Mouse (Mus musculus): ENCODE results near the gene Tox3. TPM values are rescaled to one million over a fixed set of nuclear protein-coding genes. Genes with fewer than 3 reads are reported as not detected.

Gene Tox3
- polyA plus RNA-seq, 1 experiment from 2014 or later: 20.3 TPM

DNA sequence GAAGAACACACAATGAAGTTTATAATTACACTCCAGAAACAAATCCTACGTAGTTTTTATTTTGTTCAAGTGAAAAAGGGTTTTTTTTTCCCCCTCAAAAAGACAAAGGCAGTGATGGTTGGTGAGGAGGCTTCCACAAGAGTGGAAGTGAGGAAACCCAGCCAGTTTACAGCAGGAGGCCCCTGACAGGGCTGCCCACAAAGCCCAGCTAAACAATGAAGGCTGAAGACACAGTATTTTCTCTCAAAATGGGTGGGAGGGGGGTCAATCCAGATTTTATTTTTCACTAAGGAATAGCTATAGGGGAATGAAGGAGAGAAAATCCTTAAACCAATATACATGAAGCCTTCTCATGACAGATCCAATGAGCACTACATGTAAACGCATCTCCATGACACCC lies 5.4 kb upstream of the Tox3 start:
- Histone ChIP-seq H3K36me3 (no peaks in the 10 kb centered on the region), H3K4me3 (no peak overlapping the region), H3K4me2 (no peak overlapping the region), H3K27ac (ENCODE audit: poor library complexity, severe bottlenecking) (no peak overlapping the region), H3K9me3 (replicated peaks) (no peaks in the 10 kb centered on the region), H3K27me3 (replicated peaks) (no peaks in the 10 kb centered on the region; the same call in 1 of the 2 replicates), H3K4me1 (replicated peaks) (peaks cover 18% of the 10 kb centered on the region), H3K9ac (no peak overlapping the region)
- 67% methylated on average over 2 of the region's 2 CpGs for WGBS
- ATAC-seq (ENCODE audit: insufficient number of reproducible peaks, low FRiP score): no peak

DNA sequence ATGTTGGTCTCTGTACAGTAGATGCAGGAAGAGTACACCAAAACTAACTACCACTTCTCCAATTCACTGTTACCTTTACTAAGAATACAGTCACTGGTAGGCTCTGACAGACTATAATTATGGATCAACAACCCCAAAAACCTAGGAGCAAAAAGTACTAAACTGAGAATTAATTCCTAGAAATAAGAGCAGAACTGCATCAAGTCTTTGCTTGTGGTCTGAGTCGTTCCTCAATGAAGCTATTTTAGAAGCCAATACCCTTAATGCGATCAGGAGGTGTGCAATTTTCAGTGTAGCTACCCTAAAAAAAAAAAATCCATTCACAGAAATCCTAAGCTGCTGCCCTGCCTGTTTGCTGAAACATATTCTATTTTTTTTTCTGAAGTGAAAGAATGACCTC lies 4.8 kb upstream of the Tox3 start:
- no peak overlapping the region for H3K9ac ChIP-seq
- WGBS: 81% methylated on average over 2 of the region's 2 CpGs
- H3K4me2 ChIP-seq: no peak overlapping the region
- H3K36me3 ChIP-seq: no peaks in the 10 kb centered on the region
- no peaks in the 10 kb centered on the region; the same call in 1 of the 2 replicates for H3K27me3 ChIP-seq (replicated peaks)
- H3K9me3 ChIP-seq (replicated peaks): no peaks in the 10 kb centered on the region
- H3K27ac ChIP-seq (ENCODE audit: poor library complexity, severe bottlenecking): no peak overlapping the region
- no peak overlapping the region for H3K4me3 ChIP-seq
- ATAC-seq (ENCODE audit: insufficient number of reproducible peaks, low FRiP score): no peak
- peaks cover 20% of the 10 kb centered on the region for H3K4me1 ChIP-seq (replicated peaks)

DNA sequence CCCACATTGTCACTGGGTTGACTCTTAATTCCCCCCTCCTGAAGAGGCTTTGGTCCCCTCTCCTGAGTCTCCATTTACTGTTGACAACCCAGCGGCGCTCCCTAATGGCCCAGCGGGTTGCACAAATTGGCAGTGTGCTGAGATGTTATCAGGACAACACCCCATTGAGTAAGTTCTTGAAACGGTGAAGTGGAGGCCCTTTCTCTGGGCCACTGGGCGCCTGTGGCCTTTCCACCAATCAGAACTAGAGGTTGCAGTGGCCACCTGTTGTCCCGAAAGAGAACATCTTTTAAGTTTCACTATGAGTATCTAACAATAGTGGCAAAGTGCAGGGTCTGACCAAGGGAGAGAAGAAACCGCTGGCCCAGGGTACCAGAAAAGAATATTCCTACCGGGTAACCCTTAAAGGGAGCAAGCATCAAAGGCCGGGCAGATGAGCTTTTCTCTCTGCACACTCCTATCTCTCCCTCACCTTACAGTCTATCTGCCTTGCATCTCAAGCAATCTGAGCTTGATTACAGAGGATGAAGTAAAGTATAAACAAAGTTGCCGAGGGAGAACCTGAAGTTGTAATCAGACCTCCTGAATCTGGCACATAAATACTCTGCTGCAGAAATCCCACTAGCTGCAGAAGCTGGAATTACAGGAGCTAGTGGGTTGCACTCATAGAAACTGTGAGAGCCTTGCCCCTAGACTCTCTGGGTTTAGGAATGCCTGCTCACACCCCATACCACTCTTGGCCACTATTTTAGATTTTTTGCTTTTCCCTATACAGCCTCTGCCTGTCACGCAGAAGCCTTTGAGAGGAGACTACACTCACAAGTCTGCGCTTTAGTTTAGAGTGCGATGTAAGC lies 1.8 kb upstream of the Tox3 start:
- no peak overlapping the region for H3K4me3 ChIP-seq
- ATAC-seq (ENCODE audit: insufficient number of reproducible peaks, low FRiP score): no peak
- no peaks in the 10 kb centered on the region for H3K36me3 ChIP-seq
- H3K4me2 ChIP-seq: peak overlapping the region; percentile 33
- peaks cover 34% of the 10 kb centered on the region for H3K4me1 ChIP-seq (replicated peaks)
- 23% methylated on average over 13 of the region's 13 CpGs for WGBS
- no peak overlapping the region for H3K9ac ChIP-seq
- H3K27me3 ChIP-seq (replicated peaks): peaks cover 10% of the 10 kb centered on the region
- H3K27ac ChIP-seq (ENCODE audit: poor library complexity, severe bottlenecking): no peak overlapping the region
- H3K9me3 ChIP-seq (replicated peaks): no peaks in the 10 kb centered on the region

- no peak for ATAC-seq (ENCODE audit: insufficient number of reproducible peaks, low FRiP score)
- Histone ChIP-seq H3K9me3 (replicated peaks) (no peaks in the 10 kb centered on the region), H3K27ac (ENCODE audit: poor library complexity, severe bottlenecking) (peak overlapping the region; percentile 90; the same call in 1 of the 2 replicates), H3K4me2 (peak overlapping the region; percentile 81), H3K4me3 (peak overlapping the region; percentile 89), H3K4me1 (replicated peaks) (peaks cover 34% of the 10 kb centered on the region), H3K9ac (peak overlapping the region; percentile 98), H3K36me3 (no peaks in the 10 kb centered on the region), H3K27me3 (replicated peaks) (peaks cover 10% of the 10 kb centered on the region)
- 24% methylated on average over 11 of the region's 11 CpGs for WGBS
Observed at GRCm38 (mm10) chr8:90348926-90349683, 962 bp upstream of the Tox3 start.

GRCm38 (mm10) chr8:90347581-90348177 lies 464 bp downstream of the Tox3 start:
- Histone ChIP-seq H3K4me2 (peak overlapping the region; percentile 81), H3K9ac (peak overlapping the region; percentile 98), H3K4me1 (replicated peaks) (peaks cover 34% of the 10 kb centered on the region), H3K9me3 (replicated peaks) (no peaks in the 10 kb centered on the region), H3K27ac (ENCODE audit: poor library complexity, severe bottlenecking) (peak overlapping the region; percentile 90), H3K36me3 (no peaks in the 10 kb centered on the region), H3K4me3 (peak overlapping the region; percentile 89), H3K27me3 (replicated peaks) (peaks cover 10% of the 10 kb centered on the region)
- under 1% methylated on average over 63 of the region's 66 CpGs for WGBS
- peak; percentile 65 for ATAC-seq (ENCODE audit: insufficient number of reproducible peaks, low FRiP score)

DNA sequence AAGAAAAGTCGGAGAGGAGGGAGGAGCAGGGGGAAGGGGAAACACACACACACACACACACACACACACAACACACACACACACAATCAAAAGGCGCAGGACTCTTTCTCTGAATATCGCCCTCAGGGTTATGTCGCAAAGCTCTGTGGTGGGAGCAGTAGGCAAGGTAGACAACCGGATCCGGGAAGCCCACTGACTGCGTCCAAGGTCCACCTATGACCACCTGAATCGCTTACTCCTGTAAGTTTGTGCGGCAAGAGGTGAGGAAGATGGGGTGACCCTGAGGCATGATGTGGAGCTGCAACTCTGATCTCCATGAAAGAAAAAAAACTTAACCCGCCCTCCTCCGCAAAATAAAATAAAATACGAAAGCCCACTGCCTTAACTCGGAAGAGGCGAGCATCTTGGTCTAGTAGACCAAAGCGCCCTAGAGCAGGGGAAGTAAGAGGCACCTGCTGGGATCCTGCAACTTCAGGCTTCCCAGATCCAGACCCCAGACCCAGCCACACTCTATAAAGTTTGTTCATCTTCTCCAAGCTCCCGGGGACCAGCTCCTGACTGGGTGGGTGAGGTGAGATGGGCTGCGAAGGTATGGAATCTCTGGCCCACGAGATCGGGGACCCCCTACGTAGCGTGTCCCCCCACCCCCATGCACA lies 1.1 kb downstream of the Tox3 start:
- Histone ChIP-seq H3K27ac (ENCODE audit: poor library complexity, severe bottlenecking) (peak overlapping the region; percentile 90), H3K4me3 (peak overlapping the region; percentile 89), H3K27me3 (replicated peaks) (peaks cover 10% of the 10 kb centered on the region), H3K4me1 (replicated peaks) (peaks cover 34% of the 10 kb centered on the region), H3K4me2 (peak overlapping the region; percentile 81), H3K9ac (peak overlapping the region; percentile 98), H3K9me3 (replicated peaks) (no peaks in the 10 kb centered on the region), H3K36me3 (no peaks in the 10 kb centered on the region)
- ATAC-seq (ENCODE audit: insufficient number of reproducible peaks, low FRiP score): no peak
- WGBS: 6% methylated on average over 21 of the region's 21 CpGs

DNA sequence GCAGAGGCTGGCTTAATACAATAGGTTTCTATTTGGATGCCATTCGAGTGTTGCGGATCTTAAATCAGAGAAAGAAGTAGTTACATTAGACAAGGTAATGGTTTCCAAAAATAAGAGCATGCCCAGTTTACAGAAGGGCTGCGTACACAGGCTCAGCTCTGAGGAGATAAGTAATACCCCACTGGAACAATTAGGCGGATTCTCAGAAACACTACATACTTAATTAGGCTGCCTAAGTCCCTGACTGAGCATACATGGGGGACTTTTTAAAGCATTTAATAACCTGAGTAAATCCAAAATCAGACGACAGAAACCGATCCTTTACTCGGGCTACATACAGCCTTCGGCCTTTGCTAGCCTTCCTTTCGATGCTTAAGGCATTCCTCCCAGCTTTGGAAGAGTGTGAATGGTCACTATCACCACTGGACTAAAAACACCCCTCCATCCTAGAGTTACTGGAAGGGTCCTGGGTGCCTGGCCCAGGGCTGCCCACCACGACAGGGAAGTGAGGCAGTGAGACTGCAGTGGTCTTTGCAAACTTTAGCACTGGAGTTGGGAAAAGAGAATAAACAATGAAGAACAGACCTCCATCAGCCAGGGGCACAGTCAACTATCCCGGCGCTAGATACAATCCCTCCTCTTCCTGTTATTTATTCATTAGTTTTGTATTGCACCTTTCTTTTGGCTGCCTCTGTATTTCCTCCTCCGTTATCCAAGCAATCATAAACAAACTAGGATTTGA lies 1.8 kb downstream of the Tox3 start:
- WGBS: 43% methylated on average over 13 of the region's 13 CpGs
- H3K9me3 ChIP-seq (replicated peaks): no peaks in the 10 kb centered on the region
- no peak overlapping the region for H3K27ac ChIP-seq (ENCODE audit: poor library complexity, severe bottlenecking)
- peak overlapping the region; percentile 81 for H3K4me2 ChIP-seq
- no peak for ATAC-seq (ENCODE audit: insufficient number of reproducible peaks, low FRiP score)
- no peaks in the 10 kb centered on the region for H3K36me3 ChIP-seq
- peak overlapping the region; percentile 98 for H3K9ac ChIP-seq
- peak overlapping the region; percentile 89 for H3K4me3 ChIP-seq
- H3K27me3 ChIP-seq (replicated peaks): peaks cover 10% of the 10 kb centered on the region
- H3K4me1 ChIP-seq (replicated peaks): peaks cover 34% of the 10 kb centered on the region

DNA sequence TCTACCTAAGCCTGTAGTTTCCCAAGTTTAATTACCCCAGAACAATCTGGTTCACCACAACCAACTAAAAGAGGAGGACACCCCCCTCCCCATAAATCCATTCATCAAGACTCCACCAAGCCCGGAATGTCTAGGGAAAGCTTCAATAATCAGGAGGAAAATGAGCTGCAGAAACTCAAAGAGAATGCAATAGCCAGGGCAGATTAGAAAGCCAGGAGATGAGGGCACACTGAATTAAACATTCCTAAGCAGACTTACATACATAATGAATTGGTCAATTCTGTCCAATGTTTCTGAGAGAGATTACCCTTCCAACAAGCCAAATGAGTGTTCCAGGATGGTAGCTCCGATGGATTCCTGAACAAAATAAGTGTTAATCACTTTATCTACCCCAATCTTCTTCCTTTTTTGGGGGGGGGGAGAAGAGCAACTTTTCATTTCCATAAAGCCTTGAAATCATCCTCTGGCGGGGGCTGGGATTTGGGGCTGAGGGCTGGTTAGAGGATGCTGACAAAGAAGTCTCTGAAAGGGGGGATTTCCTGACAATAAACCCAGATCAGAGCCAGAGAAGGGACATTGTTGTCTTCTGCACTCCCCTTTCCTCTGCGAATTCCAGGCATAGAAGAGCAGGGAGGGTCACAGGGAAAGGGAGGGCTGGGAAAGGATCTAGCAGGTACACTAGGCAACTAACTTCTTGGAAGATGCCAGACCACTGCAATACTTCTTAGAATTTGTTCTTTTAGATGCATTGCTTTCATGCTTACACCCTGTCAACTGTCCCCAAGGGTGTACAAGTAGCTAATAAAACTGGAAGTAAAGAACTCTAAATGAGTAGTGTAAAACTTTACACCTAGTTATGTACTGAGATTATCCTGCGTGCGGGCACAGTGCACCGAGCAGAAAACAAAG lies 17.5 kb downstream of the Tox3 start:
- H3K4me1 ChIP-seq (replicated peaks): peaks cover 16% of the 10 kb centered on the region
- H3K9ac ChIP-seq: no peak overlapping the region
- WGBS: 77% methylated on average over 7 of the region's 7 CpGs

DNA sequence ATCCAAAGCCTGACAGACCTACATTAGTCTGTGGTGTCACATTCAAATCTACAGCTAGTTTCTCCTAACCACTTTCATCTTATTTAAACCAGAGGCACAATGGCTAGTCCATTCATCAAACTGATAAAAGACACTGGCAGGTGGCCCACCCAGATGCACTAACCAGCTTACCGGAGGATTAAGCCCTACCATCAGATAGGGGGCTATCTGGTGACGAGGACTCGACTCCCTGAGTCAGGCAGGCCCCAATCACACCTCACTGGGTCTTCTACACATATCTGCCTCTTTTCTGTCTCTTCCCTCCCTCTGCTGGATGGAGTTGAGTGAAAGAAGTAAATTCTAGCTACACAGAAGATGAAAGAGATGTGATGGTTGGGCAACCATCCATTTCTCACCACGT lies 24.3 kb downstream of the Tox3 start:
- no peaks in the 10 kb centered on the region for H3K27me3 ChIP-seq (replicated peaks)
- H3K4me3 ChIP-seq: no peak overlapping the region
- no peak overlapping the region for H3K9ac ChIP-seq
- H3K36me3 ChIP-seq: no peaks in the 10 kb centered on the region
- no peak overlapping the region for H3K27ac ChIP-seq (ENCODE audit: poor library complexity, severe bottlenecking)
- peaks cover 30% of the 10 kb centered on the region for H3K4me1 ChIP-seq (replicated peaks)
- ATAC-seq (ENCODE audit: insufficient number of reproducible peaks, low FRiP score): no peak
- 19% methylated on average over 4 of the region's 4 CpGs for WGBS
- no peak overlapping the region for H3K4me2 ChIP-seq
- no peaks in the 10 kb centered on the region for H3K9me3 ChIP-seq (replicated peaks)

More for the DNA sequence above, 17.5 kb downstream of the Tox3 start:
- peaks cover 9% of the 10 kb centered on the region for H3K36me3 ChIP-seq
- no peaks in the 10 kb centered on the region for H3K9me3 ChIP-seq (replicated peaks)
- H3K27me3 ChIP-seq (replicated peaks): no peaks in the 10 kb centered on the region
- no peak overlapping the region for H3K4me3 ChIP-seq
- ATAC-seq (ENCODE audit: insufficient number of reproducible peaks, low FRiP score): no peak
- H3K27ac ChIP-seq (ENCODE audit: poor library complexity, severe bottlenecking): no peak overlapping the region
- H3K4me2 ChIP-seq: no peak overlapping the region

Measured in heart, embryonic 12.5 days (tissue).